Mouse (Mus musculus): ENCODE data around the gene Fbxw2.
"Not testable (repeated sequence)": the region's sequence is repeated elsewhere in the genome, so short reads cannot be mapped to it uniquely, and the experiment has no call there.

Fbxw2 gene

GRCm38 (mm10) chr2:34825827-34826459 lies at the start of gene Fbxw2:
TSS of gene Fbxw2 (minus strand) at chr2:34826311.
- peak; percentile 96 for DNase-seq (ENCODE audit: low read depth)

GRCm38 (mm10) chr2:34874816-34875345 lies 48.8 kb upstream of the Fbxw2 start, which contains the start of gene Psmd5:
TSS of gene Psmd5 (minus strand) at chr2:34874968.
- DNase-seq (ENCODE audit: low read depth), result no peak

- no peak for DNase-seq (ENCODE audit: low read depth)
Measured at GRCm38 (mm10) chr2:34874271-34874670, 48.2 kb upstream of the Fbxw2 start, which contains the start of gene Cutal. TSS of gene Cutal (plus strand) at chr2:34874396.

DNA sequence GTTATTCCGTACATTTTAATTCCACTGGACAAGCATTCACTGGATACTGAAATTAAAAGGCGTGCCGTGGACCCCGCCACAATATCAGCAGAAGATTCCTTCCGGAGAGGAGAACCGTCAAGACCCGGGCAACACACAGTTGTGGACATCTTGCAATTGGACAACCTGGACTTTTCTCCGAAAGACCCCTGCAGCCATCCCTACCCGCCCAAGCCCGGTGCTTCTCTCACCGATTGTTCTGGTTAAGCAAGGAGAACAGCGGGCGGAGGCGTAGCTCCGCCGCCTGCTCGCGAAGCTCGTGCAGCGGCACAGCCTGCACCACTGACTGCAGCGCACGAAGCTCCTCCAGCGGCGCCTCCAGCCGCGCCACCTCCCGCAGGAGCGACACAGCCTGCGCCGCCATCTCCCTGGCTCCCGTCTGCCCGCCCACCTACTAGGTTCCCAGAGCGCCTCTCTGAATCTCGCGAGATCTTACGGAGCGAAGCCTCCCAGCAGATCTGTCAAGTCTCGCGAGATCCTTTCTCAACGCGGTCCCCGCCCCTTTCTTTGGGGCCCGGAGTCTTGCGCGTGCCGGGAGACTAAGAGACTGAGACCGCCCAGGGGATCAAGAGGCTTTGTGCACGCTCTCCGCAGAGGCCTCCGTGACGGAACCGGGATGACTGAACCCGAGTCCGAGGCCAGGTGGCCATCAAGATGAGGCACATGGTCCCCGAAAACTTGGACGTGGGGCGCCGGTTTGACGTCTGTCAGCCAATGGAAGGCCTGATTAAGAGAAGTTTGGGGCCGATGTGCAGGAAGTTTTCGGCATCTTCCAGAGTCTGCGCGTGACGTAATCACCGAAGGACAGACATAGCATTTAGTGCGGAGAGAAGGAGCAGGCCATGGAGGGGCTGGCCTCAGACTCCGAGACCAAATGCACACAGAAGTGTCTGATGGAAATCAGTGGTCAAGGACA lies 44.7 kb upstream of the Fbxw2 start:
- DNase-seq (ENCODE audit: low read depth), result peak; percentile 99

- DNase-seq (ENCODE audit: low read depth), result peak; percentile 82
Measured at GRCm38 (mm10) chr2:34869680-34870079, 43.6 kb upstream of the Fbxw2 start.

- no peak for DNase-seq (ENCODE audit: low read depth)
Measured at GRCm38 (mm10) chr2:34857728-34858127, 31.6 kb upstream of the Fbxw2 start.

DNA sequence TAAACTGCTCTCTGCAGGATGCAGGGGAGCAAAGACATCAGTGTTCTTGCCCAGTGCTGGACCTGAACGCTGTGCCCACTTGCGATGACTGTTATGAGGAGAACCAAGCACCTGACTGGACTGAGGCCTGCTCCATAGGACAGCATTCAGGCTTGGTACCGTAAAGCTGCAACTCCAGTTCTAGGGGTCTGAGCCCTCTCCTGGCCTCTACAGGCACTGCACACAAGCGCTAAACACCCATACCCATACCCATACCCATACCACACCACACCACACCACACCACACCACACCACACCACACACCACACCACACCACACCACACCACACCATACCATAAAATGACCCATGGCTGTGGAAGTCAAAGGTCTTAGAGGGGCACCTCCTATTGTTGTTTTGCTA lies 29.2 kb upstream of the Fbxw2 start:
- peak; percentile 19 for DNase-seq (ENCODE audit: low read depth)

GRCm38 (mm10) chr2:34847702-34848101 lies 21.6 kb upstream of the Fbxw2 start:
- DNase-seq (ENCODE audit: low read depth), result no peak

GRCm38 (mm10) chr2:34843211-34843939 lies 17.3 kb upstream of the Fbxw2 start:
- peak; percentile 11 for DNase-seq (ENCODE audit: low read depth)

GRCm38 (mm10) chr2:34841706-34842105 lies 15.6 kb upstream of the Fbxw2 start:
- peak; percentile 73 for DNase-seq (ENCODE audit: low read depth)

DNA sequence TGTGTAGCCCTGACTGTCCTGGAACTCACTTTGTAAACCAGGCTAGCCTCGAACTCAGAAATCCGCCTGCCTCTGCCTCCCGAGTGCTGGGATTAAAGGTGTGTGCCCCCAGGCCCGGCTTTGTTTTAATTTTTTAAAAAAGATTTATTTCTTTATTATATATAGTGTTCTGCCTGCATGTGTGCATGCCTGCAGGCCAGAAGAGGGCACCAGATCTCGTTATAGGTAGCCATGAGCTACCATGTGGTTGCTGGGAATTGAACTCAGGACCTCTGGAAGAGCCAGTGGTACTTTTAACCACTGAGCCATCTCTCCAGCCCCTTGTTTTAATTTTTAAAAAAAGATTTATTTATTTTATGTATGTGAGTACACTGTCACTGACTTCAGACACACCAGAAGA lies 14.0 kb upstream of the Fbxw2 start:
- DNase-seq (ENCODE audit: low read depth), result peak; percentile 19

DNA sequence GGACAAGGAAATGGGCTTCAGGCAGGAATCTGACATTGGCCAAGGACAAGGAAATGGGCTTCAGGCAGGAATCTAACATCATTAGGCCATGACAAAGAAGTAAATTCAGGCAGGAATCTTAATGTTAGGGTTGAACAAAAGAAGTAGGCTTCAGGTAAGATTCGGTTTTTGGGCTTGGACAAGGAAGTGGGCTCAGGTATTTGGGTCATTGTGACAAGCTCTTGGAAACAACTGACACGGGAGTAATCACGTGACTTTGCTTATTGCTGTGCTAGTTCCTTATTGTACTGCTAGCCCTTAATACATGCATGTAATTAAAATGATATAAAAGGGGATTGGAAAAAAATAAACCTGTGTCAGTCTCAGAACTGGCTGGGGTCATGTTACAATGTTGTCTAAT lies 9.6 kb upstream of the Fbxw2 start:
- no peak for DNase-seq (ENCODE audit: low read depth)

DNA sequence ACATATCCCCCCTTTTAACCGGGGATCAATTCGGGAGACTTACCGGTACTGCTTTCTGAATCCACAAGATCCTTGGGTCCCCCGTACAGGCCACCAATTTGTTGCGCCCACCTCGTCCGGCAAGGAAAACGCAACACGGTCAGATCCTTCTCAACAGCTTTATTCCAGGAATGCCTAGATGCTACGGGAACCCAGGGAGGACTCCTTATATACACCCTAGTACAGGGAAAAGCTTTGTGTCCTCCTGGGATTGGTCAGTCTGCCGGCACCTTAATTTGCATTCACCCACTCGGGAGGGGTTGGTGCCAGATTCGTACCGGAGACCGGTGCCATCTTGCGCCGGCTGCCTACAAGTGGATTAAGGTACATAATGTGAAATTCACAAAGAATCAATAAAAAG lies 7.5 kb upstream of the Fbxw2 start:
- DNase-seq (ENCODE audit: low read depth), result no peak

DNA sequence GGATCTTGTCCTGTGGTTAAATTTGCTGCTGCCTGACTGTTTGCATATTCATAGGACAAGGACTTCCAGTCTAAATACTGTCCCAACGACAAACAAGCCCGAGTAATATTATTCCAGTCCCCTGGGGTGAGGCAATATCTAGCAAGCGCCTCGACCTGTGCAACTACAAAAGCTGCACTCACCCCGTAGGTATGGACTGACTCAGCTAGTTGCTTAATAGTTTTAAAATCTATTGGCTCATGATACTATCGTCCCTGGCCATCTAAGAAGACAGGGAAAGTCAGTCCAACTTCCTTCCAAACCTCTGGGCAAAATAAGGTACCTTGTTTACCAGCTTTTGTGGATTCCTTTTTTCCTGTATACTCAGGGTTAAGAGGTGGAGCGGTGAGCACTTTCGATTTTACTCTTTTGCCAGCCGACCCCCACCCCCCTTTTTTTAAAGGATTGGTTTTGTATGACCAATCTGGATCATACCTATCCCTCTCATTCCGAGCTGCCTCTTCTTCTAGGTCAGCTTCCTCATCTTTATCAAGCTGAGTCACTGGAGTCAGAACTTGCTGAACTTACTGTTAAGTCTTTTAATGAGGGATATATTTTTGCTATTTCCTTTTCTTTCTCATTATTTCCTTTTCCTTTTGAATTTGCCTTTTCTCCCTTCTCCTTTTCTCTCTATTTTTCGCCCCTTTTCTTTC lies 6.8 kb upstream of the Fbxw2 start, which contains the start of gene Gm34653:
Gene Gm34653 (plus strand): TSS at position 242 of the 692 bp plus-strand sequence.
- peak; percentile 27 for DNase-seq (ENCODE audit: low read depth)

DNA sequence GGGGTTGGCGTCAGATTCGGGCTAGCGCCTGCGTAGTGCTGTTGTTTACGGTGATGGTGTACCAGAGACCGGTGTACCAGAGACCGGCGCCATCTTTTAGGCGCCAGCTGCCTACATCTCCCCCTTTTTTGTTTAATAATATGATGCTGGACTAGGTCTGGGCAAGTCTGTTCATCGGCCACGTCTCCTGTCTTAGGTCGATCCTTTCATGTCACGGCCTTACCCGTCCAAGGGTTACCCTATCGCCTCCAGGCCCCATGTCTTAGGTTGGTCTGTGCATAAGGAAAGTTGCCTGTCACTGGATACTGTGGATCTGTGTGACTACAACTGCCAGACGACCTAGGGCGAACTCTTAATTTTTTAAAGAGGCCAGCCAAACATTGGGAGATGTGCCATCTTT lies 4.0 kb upstream of the Fbxw2 start:
- DNase-seq (ENCODE audit: low read depth), result not testable (repeated sequence)

DNA sequence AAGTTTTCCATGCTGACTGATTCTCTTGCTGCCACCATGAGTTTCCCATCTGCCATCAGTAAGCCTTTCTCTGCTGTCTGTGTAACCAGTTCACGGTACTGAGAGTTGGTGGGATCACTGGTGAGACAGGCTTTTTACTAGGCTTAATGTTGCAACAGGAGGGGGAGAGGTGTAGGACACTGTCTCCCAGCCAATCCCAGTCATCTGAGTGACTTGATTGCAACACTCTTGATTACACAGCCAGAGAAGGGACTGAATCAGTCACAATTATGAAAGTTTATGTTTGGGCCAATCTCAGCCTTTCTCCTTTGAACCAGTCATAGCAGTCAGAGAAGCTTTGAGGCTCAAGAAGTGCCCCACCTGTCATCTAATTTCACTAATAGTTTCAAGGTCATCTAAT lies 1.9 kb upstream of the Fbxw2 start:
- no peak for DNase-seq (ENCODE audit: low read depth)

DNA sequence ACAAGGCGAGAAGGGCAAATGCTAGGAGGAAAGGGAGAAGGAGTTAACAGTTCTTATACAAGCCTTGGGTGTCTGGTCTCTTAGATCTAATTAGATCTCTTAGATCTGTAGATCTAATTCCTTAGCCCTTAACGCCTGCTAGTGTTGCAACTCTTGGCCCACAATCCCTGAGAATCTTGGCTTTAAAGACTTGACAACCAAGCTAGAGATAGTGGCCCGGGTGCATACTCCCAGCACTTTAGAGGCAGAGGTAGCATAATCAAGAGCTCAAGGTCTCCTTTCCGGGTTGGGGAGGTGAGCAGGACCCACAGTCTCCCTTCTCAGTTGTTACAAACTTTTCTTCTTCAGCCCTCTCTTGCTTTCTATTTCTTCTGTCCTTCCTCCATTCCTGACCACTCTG lies 1.5 kb upstream of the Fbxw2 start:
- no peak for DNase-seq (ENCODE audit: low read depth)

GRCm38 (mm10) chr2:34826460-34827231 lies 535 bp upstream of the Fbxw2 start:
- DNase-seq (ENCODE audit: low read depth), result peak; percentile 14

- DNase-seq (ENCODE audit: low read depth), result no peak
Measured at GRCm38 (mm10) chr2:34818492-34818891, 7.6 kb downstream of the Fbxw2 start.

DNA sequence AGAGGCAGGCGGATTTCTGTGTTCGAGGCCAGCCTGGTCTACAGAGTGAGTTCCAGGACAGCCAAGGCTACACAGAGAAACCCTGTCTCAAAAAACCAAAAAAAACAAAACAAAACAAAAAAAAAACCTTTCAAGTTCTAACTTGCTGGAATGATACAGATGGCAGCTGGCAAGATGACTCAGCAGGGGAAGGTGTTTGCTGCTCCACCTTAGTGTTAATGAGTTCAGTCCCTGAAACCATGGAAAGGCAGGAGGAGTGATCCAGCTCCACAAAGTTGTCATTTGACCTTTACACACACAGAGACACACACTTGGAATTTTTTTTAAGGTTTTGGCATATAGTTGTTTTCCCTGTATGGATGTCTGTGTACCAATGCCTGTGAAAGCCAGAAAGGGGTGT lies 10.2 kb downstream of the Fbxw2 start:
- not testable (repeated sequence) for DNase-seq (ENCODE audit: low read depth)

GRCm38 (mm10) chr2:34812706-34813105 lies 13.4 kb downstream of the Fbxw2 start:
- no peak for DNase-seq (ENCODE audit: low read depth)

Data from NIH3T3 (cell line).